Mouse (Mus musculus) G1E-ER4 (cell line): ENCODE measurements around the gene Fam20a. TPM values are rescaled to one million over a fixed set of nuclear protein-coding genes. Genes with fewer than 3 reads are reported as not detected.

Experiments
- GATA1 ChIP-seq: IDR thresholded peaks from one replicate; pipeline ENCODE4 v1.8.0; 2012; ENCODE audit warnings: low read length, inconsistent platforms
- polyA plus RNA-seq: library from polyadenylated mRNA; stranded (reverse); fragments of >175 nt; gene quantifications from 2 replicates; pipeline ENCODE4 v1.2.3, GENCODE M21; 2012

Fam20a gene
- polyA plus RNA-seq, 1 experiment, result not detected

DNA sequence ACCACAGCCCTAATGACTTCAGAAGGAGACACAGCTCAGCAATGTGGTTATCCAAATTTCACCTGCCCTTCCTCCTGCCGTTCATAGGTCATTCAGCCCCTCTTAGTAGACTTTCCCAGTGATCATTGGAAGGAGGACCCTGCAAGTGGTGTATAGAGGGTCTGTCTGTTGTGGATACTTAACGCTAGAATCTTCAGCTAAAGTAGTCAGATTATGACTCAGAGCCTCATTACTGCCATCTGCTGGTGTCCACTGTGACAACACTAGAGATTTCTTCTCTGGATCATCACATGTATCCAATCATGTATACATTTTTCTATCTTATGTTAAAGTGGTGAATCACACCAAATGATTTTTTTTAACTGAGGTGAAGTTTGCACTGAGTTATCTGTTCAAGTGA, 100.9 kb downstream of the Fam20a start:
- no peak for TF ChIP-seq GATA1

DNA sequence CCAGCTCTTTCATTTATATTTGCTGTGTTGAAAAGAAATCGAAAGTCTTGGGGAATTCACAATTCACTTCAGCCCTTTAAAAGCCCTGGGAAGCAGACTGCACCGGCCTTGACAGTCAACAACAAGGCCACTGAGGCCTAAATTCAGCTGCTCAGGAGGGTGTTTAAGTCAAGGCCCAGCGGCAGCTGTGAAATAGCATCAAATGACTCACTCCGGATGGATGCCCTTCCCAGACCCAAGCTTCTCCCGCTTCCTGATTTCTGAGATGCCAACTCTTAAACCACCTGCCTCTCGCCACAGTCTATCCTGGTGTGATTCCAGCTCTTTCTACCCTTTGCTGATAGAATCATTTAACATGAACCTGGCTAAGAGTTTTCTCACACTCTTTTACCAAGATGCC, 101.7 kb downstream of the Fam20a start:
- no peak for TF ChIP-seq GATA1

Other genes starting within 250 kb of the Fam20a start
- gene Arsg, start 248.9 kb downstream of the Fam20a start, polyA plus RNA-seq, result 0.45 and 0.98 TPM in 2 replicates
- 23.7 and 25.4 TPM in 2 replicates for gene Slc16a6, start 248.7 kb downstream of the Fam20a start, polyA plus RNA-seq
- gene Wipi1, start 110.3 kb downstream of the Fam20a start, polyA plus RNA-seq, result 17.6 and 23.0 TPM in 2 replicates
- 89.2 and 91.3 TPM in 2 replicates for gene Prkar1a, start 72.9 kb downstream of the Fam20a start, polyA plus RNA-seq
- not detected in 2 replicates for gene 1700012B07Rik, start 105.8 kb upstream of the Fam20a start, polyA plus RNA-seq